Mouse (Mus musculus) olfactory bulb, adult 2 months (tissue): ENCODE results near the gene Cd3eap. TPM values are rescaled to one million over a fixed set of nuclear protein-coding genes. Genes with fewer than 3 reads are reported as not detected.
A peak's percentile ranks its signal among the peaks of the same experiment; 100 is the strongest.

Source experiments
- H3K27ac ChIP-seq: fragments of 200-500 bp; 2 replicates; pipeline ENCODE4 v1.5.1; 2012; ENCODE audit warnings: low read depth, low read length; ENCODE audit not compliant: insufficient read depth
- H3K4me1 ChIP-seq: fragments of 200-500 bp; 2 replicates; pipeline ENCODE4 v1.6.1; 2012; ENCODE audit warnings: low read length; ENCODE audit not compliant: control insufficient read depth, insufficient read depth
- H3K4me3 ChIP-seq: fragments of 200-500 bp; 2 replicates; pipeline ENCODE4 v1.5.1; 2012; ENCODE audit warnings: mild to moderate bottlenecking, low read depth, low read length, moderate library complexity; ENCODE audit not compliant: insufficient read depth
- CTCF ChIP-seq: fragments of 200-500 bp; IDR thresholded peaks from 2 replicates; pipeline ENCODE4 v1.5.1; 2012; ENCODE audit warnings: low read depth, mild to moderate bottlenecking, low read length, moderate library complexity; ENCODE audit not compliant: insufficient read depth
- POLR2A ChIP-seq: fragments of 200-500 bp; IDR thresholded peaks from 2 replicates; pipeline ENCODE4 v1.6.1; 2012; ENCODE audit warnings: mild to moderate bottlenecking, low read depth, low read length, moderate library complexity; ENCODE audit not compliant: insufficient read depth
- WGBS: fragments of 180-500 bp; shearing (Covaris S2); methylation state at CpG from one replicate; pipeline ENCODE4 v1.1.7; 2018; 5-methylcytosine and 5-hydroxymethylcytosine counted together
- polyA plus RNA-seq: library from polyadenylated mRNA; stranded (reverse); fragments of >200 nt; gene quantifications from 2 replicates; pipeline ENCODE4 v1.2.4, GENCODE M21; 2012; ENCODE audit warnings: low replicate concordance; ENCODE audit not compliant: missing spikeins, insufficient read depth, insufficient read length

The Cd3eap gene
- polyA plus RNA-seq, 1 experiment, result not detected

DNA sequence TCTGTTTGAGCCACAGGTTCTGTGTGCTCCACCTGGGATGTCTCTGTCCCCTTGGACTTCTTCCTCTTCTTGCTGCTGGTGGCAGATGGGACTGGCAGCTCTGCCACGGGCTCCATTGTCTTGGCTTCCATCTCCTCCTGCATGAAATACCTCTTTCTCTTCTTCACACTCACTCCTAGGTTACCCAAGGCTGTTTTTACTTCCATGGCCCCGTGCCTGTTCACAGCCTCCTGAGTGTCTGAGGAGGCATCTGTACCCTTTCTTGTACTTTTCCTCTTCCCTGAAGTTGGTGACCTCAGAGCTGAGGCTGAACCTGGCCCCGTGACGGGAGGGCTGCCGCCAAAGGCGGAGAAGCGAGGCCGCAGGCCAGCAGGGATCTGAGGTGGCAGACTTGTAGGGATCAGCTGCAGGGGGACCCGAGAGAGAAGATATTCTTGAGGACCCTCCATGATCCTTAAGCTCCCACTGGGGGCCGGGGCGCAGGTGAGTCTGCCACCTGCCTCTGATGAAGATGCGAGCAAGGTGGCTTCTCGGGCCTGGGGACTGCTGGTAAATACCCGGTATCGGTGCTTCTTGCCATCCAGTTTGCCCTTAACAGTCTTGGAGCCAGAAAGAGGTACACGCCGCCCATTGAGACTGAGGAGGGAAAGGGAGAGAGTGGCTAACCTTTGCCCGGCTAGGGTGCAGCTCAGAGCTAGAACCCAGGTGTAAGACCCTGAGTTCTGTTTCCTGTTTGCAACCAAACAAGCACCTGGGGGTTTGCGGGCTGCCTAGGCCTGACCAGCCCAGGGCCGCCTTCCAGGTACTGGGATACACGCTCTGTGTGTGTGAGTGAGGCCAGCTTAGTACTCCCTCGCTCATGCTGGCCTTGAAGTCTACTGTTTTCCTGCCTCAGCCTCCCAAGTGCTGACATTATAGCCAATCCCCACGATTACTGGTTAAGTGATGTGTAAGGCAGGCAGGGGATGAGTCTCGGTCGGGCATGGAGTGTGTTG, 1.6 kb downstream of the Cd3eap start:
- H3K4me3 ChIP-seq, result no peak overlapping the region
- TF ChIP-seq CTCF (no peak), POLR2A (no peak)
- H3K4me1 ChIP-seq, result peaks cover 30% of the 10 kb centered on the region
- WGBS, result 90% methylated on average over 25 of the region's 25 CpGs
- H3K27ac ChIP-seq, result no peak overlapping the region

DNA sequence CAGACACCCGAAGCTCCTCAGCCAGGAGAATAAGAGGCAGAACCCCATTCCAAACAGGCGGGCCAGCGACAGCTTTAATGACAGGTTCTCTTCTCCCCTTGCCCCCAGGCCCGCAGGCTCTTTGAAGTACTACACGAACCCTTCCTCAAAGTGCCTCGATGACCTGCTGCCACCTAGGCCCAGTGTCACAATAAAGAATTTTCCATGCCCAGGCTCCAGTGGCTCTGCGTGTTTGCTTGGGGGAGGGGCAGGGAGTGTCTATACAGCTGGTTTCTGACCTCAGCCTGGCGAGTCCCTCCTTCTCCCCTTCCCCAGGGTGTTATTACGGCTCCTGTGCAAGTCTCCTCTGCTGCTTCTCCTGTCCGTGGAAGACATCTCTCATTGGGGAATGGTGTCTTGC, 3.0 kb downstream of the Cd3eap start:
- TF ChIP-seq CTCF (no peak), POLR2A (no peak)
- H3K4me3 ChIP-seq, result no peak overlapping the region
- H3K27ac ChIP-seq, result no peak overlapping the region
- 70% methylated on average over 10 of the region's 10 CpGs for WGBS
- peaks cover 19% of the 10 kb centered on the region for H3K4me1 ChIP-seq

GRCm38 (mm10) chr7:19354991-19355390, 4.3 kb downstream of the Cd3eap start:
- H3K27ac ChIP-seq, result no peak overlapping the region
- H3K4me1 ChIP-seq, result peaks cover 10% of the 10 kb centered on the region; the same call in 1 of the 2 replicates
- no peak overlapping the region for H3K4me3 ChIP-seq
- TF ChIP-seq CTCF (no peak), POLR2A (no peak)
- 88% methylated on average over 5 of the region's 5 CpGs for WGBS

DNA sequence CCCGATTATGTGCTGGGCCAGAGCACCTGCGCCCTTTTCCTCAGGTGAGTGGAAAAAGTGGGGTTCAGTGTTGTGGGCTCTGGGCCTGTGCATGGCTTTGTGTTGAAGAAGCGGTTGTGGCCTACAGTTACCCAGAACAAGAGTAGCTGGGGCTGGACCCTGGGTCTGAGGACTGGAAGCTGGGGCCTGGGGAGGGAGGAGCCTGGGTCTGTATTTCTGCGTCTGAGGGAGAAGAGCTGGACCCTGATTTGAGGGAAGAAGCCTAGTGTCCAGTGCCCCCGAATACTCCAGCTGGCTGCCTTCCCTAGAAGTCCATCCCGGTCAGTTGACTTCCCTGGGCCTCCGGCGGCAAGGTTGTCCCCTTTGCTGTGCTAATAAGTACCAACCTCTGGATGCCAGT, 9.1 kb downstream of the Cd3eap start:
- peaks cover 5% of the 10 kb centered on the region for H3K4me1 ChIP-seq
- TF ChIP-seq CTCF, result no peak
- TF ChIP-seq POLR2A, result no peak
- no peak overlapping the region for H3K4me3 ChIP-seq
- 94% methylated on average over 8 of the region's 8 CpGs for WGBS
- no peak overlapping the region for H3K27ac ChIP-seq

DNA sequence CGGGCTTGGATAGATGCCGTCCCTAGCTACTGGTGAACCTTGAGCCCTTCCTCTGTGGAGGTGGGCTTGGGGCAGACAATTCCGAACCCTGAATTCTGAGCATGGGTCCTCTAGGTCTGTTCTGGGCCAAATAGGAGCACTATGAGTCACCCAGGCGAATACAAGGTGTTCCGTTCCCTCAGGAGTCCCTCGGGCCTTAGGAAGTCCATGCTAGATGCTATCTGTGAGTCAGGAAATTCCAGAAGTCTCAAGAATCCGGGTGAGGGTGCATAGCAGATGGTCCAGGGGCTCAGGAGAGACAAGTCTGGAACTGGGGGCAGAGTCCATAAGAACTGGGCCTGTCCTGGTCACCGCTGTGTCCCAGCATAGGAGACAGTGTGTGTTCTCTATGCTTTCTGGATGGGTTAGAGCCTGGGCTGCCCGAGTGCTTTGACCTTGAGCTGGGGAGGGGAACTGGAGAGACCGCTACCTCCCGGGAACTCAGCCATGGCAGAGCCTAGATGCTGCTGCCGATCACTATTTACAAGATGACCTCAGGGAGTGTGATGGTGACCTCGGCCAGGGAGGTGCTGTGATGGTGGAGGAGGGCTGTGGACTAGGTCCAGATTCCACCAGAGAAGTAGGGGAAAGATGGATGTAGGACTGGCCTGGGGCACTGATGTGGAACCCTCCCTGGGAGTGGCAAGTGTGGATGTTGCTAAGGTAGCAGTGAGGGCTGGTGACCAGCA, 9.9 kb downstream of the Cd3eap start:
- 88% methylated on average over 13 of the region's 13 CpGs for WGBS
- TF ChIP-seq CTCF, result no peak
- TF ChIP-seq POLR2A, result no peak
- H3K4me3 ChIP-seq, result no peak overlapping the region
- no peak overlapping the region for H3K27ac ChIP-seq
- H3K4me1 ChIP-seq, result peaks cover 7% of the 10 kb centered on the region

- Histone ChIP-seq H3K27ac (peak overlapping the region; percentile 91), H3K4me3 (peak overlapping the region; percentile 77), H3K4me1 (peaks cover 21% of the 10 kb centered on the region)
- WGBS, result under 1% methylated on average over 31 of the region's 31 CpGs
- TF ChIP-seq POLR2A (peak; percentile 47; the same call in 1 of the 2 replicates), CTCF (no peak)
Measured at GRCm38 (mm10) chr7:19344938-19345471, 14.3 kb downstream of the Cd3eap start.

DNA sequence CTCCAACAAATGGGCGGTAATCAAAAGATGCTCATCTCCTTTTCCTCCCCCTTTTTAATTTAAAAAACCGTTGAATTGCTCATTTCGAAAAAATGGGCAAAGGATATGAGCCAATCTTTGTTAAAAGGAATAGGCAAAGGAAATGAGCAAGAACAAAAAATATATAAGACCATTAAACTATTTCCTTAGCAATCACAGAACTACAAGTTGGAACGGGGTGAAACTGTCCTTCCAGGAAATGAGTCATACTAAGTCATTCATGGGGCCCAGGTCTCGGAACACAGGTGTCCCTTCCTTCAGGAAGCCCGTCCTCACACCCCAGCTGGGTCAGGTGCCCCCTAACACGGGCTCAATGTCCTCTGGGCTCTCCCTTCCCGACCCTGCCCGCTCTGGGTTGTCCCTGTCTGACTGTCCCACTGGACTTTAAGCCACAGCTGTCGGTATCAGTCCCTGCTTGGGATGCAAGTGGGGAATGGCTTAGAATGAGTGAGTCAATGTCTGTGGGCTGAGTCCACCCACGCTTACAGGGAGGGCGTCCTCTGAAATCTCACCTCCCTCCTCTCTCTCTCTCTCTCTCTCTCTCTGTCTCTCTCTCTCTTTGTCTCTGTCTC, 14.9 kb downstream of the Cd3eap start, which contains the start of gene Ercc1:
Gene Ercc1, plus strand, starts transcription at position 542 of the 611 bp plus-strand sequence.
- TF ChIP-seq POLR2A (no peak), CTCF (no peak)
- peak within 1 kb of the TSS; percentile 91 for H3K27ac ChIP-seq
- 21% methylated on average over 12 of the region's 12 CpGs for WGBS
- H3K4me3 ChIP-seq, result peak within 1 kb of the TSS; percentile 77
- H3K4me1 ChIP-seq, result peaks cover 21% of the 10 kb centered on the region

DNA sequence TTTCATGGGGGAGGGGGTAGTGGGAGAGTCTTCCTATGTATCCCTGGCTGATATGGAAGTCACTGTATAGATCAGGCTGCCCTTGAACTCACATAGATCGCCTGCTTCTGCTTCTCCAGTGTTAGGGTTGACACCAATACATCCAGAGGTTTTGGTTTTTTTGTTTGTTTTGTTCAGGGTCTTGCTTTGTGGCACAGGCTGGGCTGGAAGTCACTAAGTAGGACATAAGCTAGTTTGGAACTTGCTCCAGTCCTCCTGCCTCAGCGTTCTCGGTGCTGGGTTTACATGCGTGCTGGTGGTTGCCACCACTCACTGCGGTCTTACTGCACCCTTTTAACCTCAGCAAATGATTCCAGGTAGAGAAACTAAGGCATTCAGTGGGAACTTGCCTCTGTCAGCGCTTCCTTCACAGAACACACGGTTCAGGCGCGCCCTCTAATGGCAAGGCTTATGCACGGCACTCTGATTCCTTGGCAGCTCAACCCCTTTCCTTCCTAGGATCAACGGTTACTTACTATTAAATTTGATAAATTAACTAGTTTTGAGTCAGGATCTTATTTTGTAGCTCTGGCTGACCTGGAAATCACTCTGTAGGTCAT, 16.0 kb downstream of the Cd3eap start:
- peak overlapping the region; percentile 19; the same call in 1 of the 2 replicates for H3K4me3 ChIP-seq
- TF ChIP-seq POLR2A (no peak), CTCF (peak; percentile 81; the same call in 1 of the 2 replicates)
- 2% methylated on average over 11 of the region's 11 CpGs for WGBS
- no peak overlapping the region for H3K27ac ChIP-seq
- H3K4me1 ChIP-seq, result peaks cover 25% of the 10 kb centered on the region
